Mouse (Mus musculus): ENCODE measurements around the gene Nkx1-1. TPM values are rescaled to one million over a fixed set of nuclear protein-coding genes. Genes with fewer than 3 reads are reported as not detected.

Nkx1-1 gene
- polyA plus RNA-seq, 1 experiment = not detected

DNA sequence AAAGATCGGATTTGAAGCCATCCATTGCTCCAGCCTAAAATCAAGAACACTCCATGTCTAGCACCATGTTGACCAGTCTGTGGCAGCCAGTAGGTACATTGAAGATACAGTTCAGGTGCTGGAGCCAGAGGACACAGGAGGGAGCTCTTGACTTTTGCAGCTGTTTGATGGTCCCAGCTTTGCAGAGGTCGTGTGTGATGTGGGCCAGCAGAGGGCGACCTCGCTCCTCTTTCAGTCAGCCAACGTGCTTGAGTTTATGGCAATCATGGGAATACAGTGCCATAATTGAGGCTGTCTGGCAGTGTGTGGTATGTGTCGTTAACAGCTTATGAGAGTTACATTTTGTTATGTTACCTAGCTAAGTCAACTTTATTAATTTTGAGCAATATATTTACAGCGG is 40.0 kb downstream of the Nkx1-1 start:
- WGBS = 23% methylated on average over 7 of the region's 7 CpGs
- H3K27ac ChIP-seq (ENCODE audit: control insufficient read depth, insufficient read depth, low read depth, low read length, poor library complexity) = no peak overlapping the region
- H3K4me3 ChIP-seq (replicated peaks; ENCODE audit: control insufficient read depth, low read depth, low read length) = no peak overlapping the region
- H3K4me1 ChIP-seq (ENCODE audit: control insufficient read depth, insufficient read depth, low read length) = no peaks in the 10 kb centered on the region
- TF ChIP-seq POLR2A (IDR thresholded peaks at IDR 0.05; ENCODE audit: borderline replicate concordance, control insufficient read depth, low read depth, low read length) (no peak), CTCF (IDR thresholded peaks at IDR 0.05; ENCODE audit: control insufficient read depth, insufficient read depth, low read length) (peak; percentile 98)

DNA sequence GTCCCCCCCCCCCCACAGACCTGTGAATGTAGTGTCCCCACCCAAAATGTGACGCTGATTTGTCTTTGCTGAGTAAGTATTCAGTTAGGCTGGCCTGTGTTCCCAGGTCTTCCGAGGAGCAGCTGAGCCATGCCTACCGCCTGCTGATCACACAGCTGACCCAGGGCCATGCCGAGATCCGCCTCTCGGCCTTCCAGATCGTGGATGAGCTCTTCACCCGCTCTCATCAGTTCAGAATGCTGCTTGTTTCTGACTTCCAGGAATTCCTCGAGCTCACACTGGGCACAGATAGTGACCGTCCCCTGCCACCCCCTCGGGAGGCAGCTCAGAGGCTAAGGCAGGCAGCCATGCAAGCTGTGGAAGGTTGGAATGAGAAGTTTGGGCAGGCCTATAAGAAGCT is 46.2 kb downstream of the Nkx1-1 start:
- no peaks in the 10 kb centered on the region for H3K4me1 ChIP-seq (ENCODE audit: control insufficient read depth, insufficient read depth, low read length)
- WGBS = 88% methylated on average over 11 of the region's 11 CpGs
- no peak overlapping the region for H3K27ac ChIP-seq (ENCODE audit: control insufficient read depth, insufficient read depth, low read depth, low read length, poor library complexity)
- TF ChIP-seq POLR2A (IDR thresholded peaks at IDR 0.05; ENCODE audit: borderline replicate concordance, control insufficient read depth, low read depth, low read length) (no peak), CTCF (IDR thresholded peaks at IDR 0.05; ENCODE audit: control insufficient read depth, insufficient read depth, low read length) (no peak)
- no peak overlapping the region for H3K4me3 ChIP-seq (replicated peaks; ENCODE audit: control insufficient read depth, low read depth, low read length)

Other genes with a start within 250 kb of the Nkx1-1 start
- 3.1 and 6.6 TPM in 2 replicates for gene Spon2, start 215.5 kb downstream of the Nkx1-1 start, polyA plus RNA-seq (2011; ENCODE audit: insufficient read depth, insufficient read length, low replicate concordance, missing spikeins)
- gene Ctbp1, start 159.0 kb downstream of the Nkx1-1 start, polyA plus RNA-seq (2011; ENCODE audit: insufficient read depth, insufficient read length, low replicate concordance, missing spikeins) = 98.6 and 105 TPM in 2 replicates
- 20.2 and 32.3 TPM in 2 replicates for gene Maea, start 98.5 kb downstream of the Nkx1-1 start, polyA plus RNA-seq (2011; ENCODE audit: insufficient read depth, insufficient read length, low replicate concordance, missing spikeins)
- 7.7 and 8.0 TPM in 2 replicates for gene Uvssa, start 55.4 kb downstream of the Nkx1-1 start, polyA plus RNA-seq (2011; ENCODE audit: insufficient read depth, insufficient read length, low replicate concordance, missing spikeins)
- gene Fam53a, start 195.7 kb upstream of the Nkx1-1 start, polyA plus RNA-seq (2011; ENCODE audit: insufficient read depth, insufficient read length, low replicate concordance, missing spikeins) = 6.6 and 11.1 TPM in 2 replicates
- gene Gm9903, start 195.9 kb upstream of the Nkx1-1 start, polyA plus RNA-seq (2011; ENCODE audit: insufficient read depth, insufficient read length, low replicate concordance, missing spikeins) = not detected in 2 replicates
- 194 and 275 TPM in 2 replicates for gene Slbp, start 218.6 kb upstream of the Nkx1-1 start, polyA plus RNA-seq (2011; ENCODE audit: insufficient read depth, insufficient read length, low replicate concordance, missing spikeins)
- 237 and 249 TPM in 2 replicates for gene Tacc3, start 224.2 kb upstream of the Nkx1-1 start, polyA plus RNA-seq (2011; ENCODE audit: insufficient read depth, insufficient read length, low replicate concordance, missing spikeins)
- gene Tmem129, start 224.4 kb upstream of the Nkx1-1 start, polyA plus RNA-seq (2011; ENCODE audit: insufficient read depth, insufficient read length, low replicate concordance, missing spikeins) = 8.4 and 9.7 TPM in 2 replicates